Mouse (Mus musculus): ENCODE data around the gene Rabep2.

DNA sequence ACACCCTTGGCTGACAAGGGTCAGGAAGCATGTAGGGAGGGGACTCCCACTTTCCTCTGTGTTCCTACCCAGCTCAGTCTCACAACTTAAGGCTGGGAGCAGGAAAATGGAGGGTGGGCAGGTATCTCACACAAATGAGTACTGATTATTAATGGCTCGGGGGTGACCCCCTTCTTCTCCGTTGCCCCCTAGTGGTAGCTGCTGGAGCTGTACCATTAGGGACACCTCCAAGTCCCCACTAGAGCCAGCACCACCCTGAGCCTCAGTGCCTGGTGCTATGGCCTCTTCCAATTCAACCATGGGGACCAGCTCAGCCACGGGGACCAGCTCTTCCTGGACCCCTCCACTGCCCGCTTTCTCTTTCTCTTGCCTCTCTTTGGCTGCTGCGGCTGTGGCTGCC lies 38.7 kb downstream of the Rabep2 start:
- peak; percentile 41; the same call in 1 of the 2 replicates for TF ChIP-seq CTCF (IDR thresholded peaks at IDR 0.05; ENCODE audit: control insufficient read depth, insufficient read depth, insufficient replicate concordance, low read depth, low read length)
- no peak for TF ChIP-seq POLR2A (IDR thresholded peaks at IDR 0.05; ENCODE audit: control insufficient read depth, low read depth, low read length)
